11 mouse cellular contexts compared by ENCODE assay signal in genomic region chr4:100793147-100793546, GRCm38 (mm10). TPM values are rescaled to one million over a fixed set of nuclear protein-coding genes. Genes with fewer than 3 reads are reported as not detected.
DNase-seq lines count a peak whose midpoint lies in the region; ATAC-seq and TF ChIP-seq lines count a peak whose summit lies in the region.
"Had no signal": no experiment of that assay in that cellular context is flagged by ENCODE, and none has a peak within 500 bp of the region (broad histone marks: within the 10 kb centered on the region; RNA-seq: fewer than 3 reads in every experiment).

No protein-coding gene starts in this region.

- WGBS in midbrain, embryonic 10.5 days, result 3% methylated on average over 2 of the region's 2 CpGs
- 12% methylated on average over 2 of the region's 2 CpGs for WGBS in midbrain, postnatal 0 days
- WGBS in hindbrain, postnatal 0 days, result 15% methylated on average over 2 of the region's 2 CpGs
- WGBS in stomach, postnatal 0 days, result 9% methylated on average over 2 of the region's 2 CpGs

- no peaks in the 10 kb centered on the region for H3K9me3 ChIP-seq in midbrain, embryonic 10.5 days (replicated peaks)
- H3K9me3 ChIP-seq in midbrain, postnatal 0 days (ENCODE audit: low read length), result no peaks in the 10 kb centered on the region
- no peaks in the 10 kb centered on the region for H3K9me3 ChIP-seq in hindbrain, postnatal 0 days (ENCODE audit: low read length)
- H3K9me3 ChIP-seq in stomach, postnatal 0 days (ENCODE audit: control insufficient read depth, low read length), result no peaks in the 10 kb centered on the region
- H3K9me3 ChIP-seq: embryonic facial prominence, embryonic 15.5 days; limb, embryonic 15.5 days had no signal

- 0 out of 2 replicates have a peak overlapping the region, but pooled peaks have one; percentile 12 for H3K4me3 ChIP-seq in midbrain, embryonic 10.5 days
- no peak overlapping the region for H3K4me3 ChIP-seq in midbrain, postnatal 0 days (ENCODE audit: low read depth, low read length)
- H3K4me3 ChIP-seq in hindbrain, postnatal 0 days (ENCODE audit: low read length), result no peak overlapping the region
- no peak overlapping the region for H3K4me3 ChIP-seq in stomach, postnatal 0 days (ENCODE audit: low read depth, low read length)
- H3K4me3 ChIP-seq: embryonic facial prominence, embryonic 15.5 days; limb, embryonic 15.5 days; myocyte had no signal

- H3K4me2 ChIP-seq in midbrain, postnatal 0 days (ENCODE audit: low read depth, low read length, poor library complexity, severe bottlenecking), result no peak overlapping the region
- H3K4me2 ChIP-seq in hindbrain, postnatal 0 days (ENCODE audit: low read depth, low read length), result no peak overlapping the region
- H3K4me2 ChIP-seq in stomach, postnatal 0 days (replicated peaks; ENCODE audit: low read depth), result no peak overlapping the region
- H3K4me2 ChIP-seq: embryonic facial prominence, embryonic 15.5 days; limb, embryonic 15.5 days had no signal

- DNase-seq in midbrain, embryonic 10.5 days (ENCODE audit: low spot score), result peak; percentile 64
- DNase-seq in midbrain, postnatal 0 days (ENCODE audit: low spot score), result no peak
- DNase-seq in hindbrain, postnatal 0 days (ENCODE audit: low spot score), result no peak
- peak; percentile 70 to 80 for DNase-seq in kidney, postnatal 25 days
- DNase-seq in stomach, postnatal 0 days (ENCODE audit: low spot score), result peak; percentile 32
- no peak for DNase-seq in heart, postnatal 10 days
- DNase-seq in c-Kit-positive CD71-positive TER-119-positive erythroid progenitor cells, embryonic 14.5 days (ENCODE audit: low spot score), result no peak

- H3K9ac ChIP-seq in midbrain, postnatal 0 days (replicated peaks; ENCODE audit: low read length, poor library complexity, severe bottlenecking), result no peak overlapping the region
- H3K9ac ChIP-seq in hindbrain, postnatal 0 days (replicated peaks; ENCODE audit: low read length), result no peak overlapping the region
- H3K9ac ChIP-seq in stomach, postnatal 0 days (ENCODE audit: low read length), result no peak overlapping the region
- H3K9ac ChIP-seq: embryonic facial prominence, embryonic 15.5 days; limb, embryonic 15.5 days had no signal

- peak overlapping the region; percentile 67; the same call in 1 of the 2 replicates for H3K27ac ChIP-seq in midbrain, embryonic 10.5 days (replicated peaks)
- H3K27ac ChIP-seq in midbrain, postnatal 0 days (ENCODE audit: low read depth, low read length), result no peak overlapping the region
- peak overlapping the region; percentile 3; the same call in 1 of the 2 replicates for H3K27ac ChIP-seq in hindbrain, postnatal 0 days
- H3K27ac ChIP-seq in stomach, postnatal 0 days (replicated peaks), result 0 out of 2 replicates have a peak overlapping the region, but pooled peaks have one; percentile 1
- H3K27ac ChIP-seq: limb, embryonic 15.5 days had no signal

- peaks cover 11% of the 10 kb centered on the region for H3K36me3 ChIP-seq in midbrain, embryonic 10.5 days
- H3K36me3 ChIP-seq in midbrain, postnatal 0 days (ENCODE audit: insufficient read depth, low read length), result no peaks in the 10 kb centered on the region
- H3K36me3 ChIP-seq in hindbrain, postnatal 0 days (ENCODE audit: insufficient read depth, low read length), result no peaks in the 10 kb centered on the region
- H3K36me3 ChIP-seq in stomach, postnatal 0 days (ENCODE audit: control insufficient read depth, insufficient read depth, low read length), result no peaks in the 10 kb centered on the region
- H3K36me3 ChIP-seq: embryonic facial prominence, embryonic 15.5 days; limb, embryonic 15.5 days had no signal

- peaks cover 82% of the 10 kb centered on the region for H3K4me1 ChIP-seq in midbrain, embryonic 10.5 days
- peaks cover 2% of the 10 kb centered on the region for H3K4me1 ChIP-seq in midbrain, postnatal 0 days (ENCODE audit: insufficient read depth, low read length)
- peaks cover 8% of the 10 kb centered on the region for H3K4me1 ChIP-seq in hindbrain, postnatal 0 days (ENCODE audit: insufficient read depth, low read length)
- H3K4me1 ChIP-seq in stomach, postnatal 0 days (replicated peaks; ENCODE audit: control insufficient read depth, insufficient read depth), result peaks cover 2% of the 10 kb centered on the region; the same call in 1 of the 2 replicates

- no peak for TF ChIP-seq EP300 in stomach, postnatal 0 days (optimal IDR thresholded peaks at IDR 0.05)

- ATAC-seq in midbrain, postnatal 0 days (ENCODE audit: low FRiP score), result no peak
- no peak for ATAC-seq in hindbrain, postnatal 0 days
- peak; percentile 61; the same call in 1 of the 2 replicates for ATAC-seq in stomach, postnatal 0 days (ENCODE audit: low FRiP score, low TSS enrichment)
- ATAC-seq in megakaryocyte progenitor cell, adult 5-6 weeks (replicated peaks; ENCODE audit: poor library complexity), result no peak

- H3K27me3 ChIP-seq in midbrain, embryonic 10.5 days (ENCODE audit: low read depth, poor library complexity, severe bottlenecking), result no peaks in the 10 kb centered on the region
- H3K27me3 ChIP-seq in midbrain, postnatal 0 days (ENCODE audit: insufficient read depth, low read length), result no peaks in the 10 kb centered on the region
- H3K27me3 ChIP-seq in hindbrain, postnatal 0 days (ENCODE audit: insufficient read depth, low read length), result no peaks in the 10 kb centered on the region
- H3K27me3 ChIP-seq in stomach, postnatal 0 days (ENCODE audit: control insufficient read depth, insufficient read depth, low read length), result no peaks in the 10 kb centered on the region
- H3K27me3 ChIP-seq: embryonic facial prominence, embryonic 15.5 days; limb, embryonic 15.5 days had no signal

- intact Hi-C loops in heart, postnatal 10 days (cut with DNase I), result no loop called here

- no peak for TF ChIP-seq CTCF in midbrain, postnatal 0 days (IDR thresholded peaks at IDR 0.05)
- no peak for TF ChIP-seq CTCF in hindbrain, postnatal 0 days (IDR thresholded peaks at IDR 0.05; ENCODE audit: low read depth)
- no peak for TF ChIP-seq CTCF in stomach, postnatal 0 days (IDR thresholded peaks at IDR 0.05; ENCODE audit: low read depth)

RNA-seq across cellular contexts. Expression of gene Cachd1, which starts 16.7 kb away (rescaled TPM):
- polyA plus RNA-seq in midbrain, embryonic 10.5 days (2016; fragmentation: Nextera tagmentation; extraction: Ambion mirVana), result 34.8 and 42.7 TPM in 2 replicates
- 52.2 and 59.8 TPM in 2 replicates for total RNA-seq in midbrain, postnatal 0 days (2014; rRNA removed)
- polyA plus RNA-seq in midbrain, postnatal 0 days (2015; fragmentation: Nextera tagmentation; extraction: Ambion mirVana), result 25.1 and 26.5 TPM in 2 replicates
- 30.3 and 30.9 TPM in 2 replicates for total RNA-seq in hindbrain, postnatal 0 days (2014; rRNA removed)
- polyA plus RNA-seq in hindbrain, postnatal 0 days (2015; fragmentation: Nextera tagmentation; extraction: Ambion mirVana), result 14.6 and 15.3 TPM in 2 replicates
- polyA plus RNA-seq in stomach, postnatal 0 days (2015; fragmentation: Nextera tagmentation; extraction: Ambion mirVana), result 6.4 and 7.0 TPM in 2 replicates
- 1.1 and 4.2 TPM in 2 replicates for total RNA-seq in megakaryocyte progenitor cell, adult 5-6 weeks (2015)
- total RNA-seq in megakaryocyte progenitor cell, adult 5-6 weeks (2017), result 0.08 and 6.4 TPM in 2 replicates
- 1 to 10 TPM; 5.5 to 8.5 TPM for total RNA-seq in heart, postnatal 10 days (2021)

Comparison
In these comparisons a context has a peak if more than half of its experiments do, and no peak if none do; other contexts are left out.
1. DNase-seq: peak in midbrain, embryonic 10.5 days (single experiment), kidney, postnatal 25 days (2 of 2) and stomach, postnatal 0 days (single experiment); none in midbrain, postnatal 0 days (single experiment), hindbrain, postnatal 0 days (single experiment), heart, postnatal 10 days (0 of 2) and c-Kit-positive CD71-positive TER-119-positive erythroid progenitor cells, embryonic 14.5 days (single experiment).